Mouse (Mus musculus) myocyte (in vitro differentiated cells): ENCODE measurements around the gene Ect2. TPM values are rescaled to one million over a fixed set of nuclear protein-coding genes. Genes with fewer than 3 reads are reported as not detected.

Source experiments
- H3K27me3 ChIP-seq: one replicate; pipeline ENCODE4 v1.6.1; 2011; ENCODE audit not compliant: control insufficient read depth, insufficient read depth, insufficient read length
- H3K36me3 ChIP-seq: one replicate; pipeline ENCODE4 v1.6.1; 2011; ENCODE audit not compliant: control insufficient read depth, insufficient read depth
- H3K4me2 ChIP-seq: one replicate; pipeline ENCODE4 v1.6.1; 2011; ENCODE audit warnings: low read depth, control low read depth
- H3K4me3 ChIP-seq: one replicate; pipeline ENCODE4 v1.5.1; 2011; ENCODE audit warnings: mild to moderate bottlenecking, control low read depth, moderate library complexity
- H3K79me2 ChIP-seq: one replicate; pipeline ENCODE4 v1.6.1; 2011; ENCODE audit not compliant: control insufficient read depth, insufficient read depth
- H3ac ChIP-seq: one replicate; pipeline ENCODE4 v1.6.1; 2011; ENCODE audit not compliant: control insufficient read depth, insufficient read length
- CEBPB ChIP-seq: IDR thresholded peaks from 2 replicates; pipeline ENCODE4 v1.6.1; 2011; ENCODE audit warnings: mild to moderate bottlenecking, moderate library complexity; ENCODE audit not compliant: poor library complexity, insufficient read depth, severe bottlenecking
- E2F4 ChIP-seq: IDR thresholded peaks from one replicate; pipeline ENCODE4 v1.6.1; 2011; ENCODE audit warnings: mild to moderate bottlenecking, control low read depth, moderate library complexity; ENCODE audit not compliant: insufficient read depth
- MAX ChIP-seq: IDR thresholded peaks from one replicate; pipeline ENCODE4 v1.6.1; 2011; ENCODE audit warnings: low read depth, mild to moderate bottlenecking, control low read depth
- MYOD1 ChIP-seq, 3 experiments: IDR thresholded peaks; one replicate each; pipeline ENCODE4 v1.6.1; 2011; ENCODE audit warnings: control low read depth in 2 of 3, low read depth in 2 of 3, mild to moderate bottlenecking in 2 of 3, moderate library complexity in 1 of 3; ENCODE audit not compliant: insufficient read length in 2 of 3, control insufficient read depth in 1 of 3
- MYOG ChIP-seq, 3 experiments: IDR thresholded peaks; one replicate each; pipeline ENCODE4 v1.6.1; 2011; ENCODE audit warnings: control low read depth in 2 of 3, low read depth in 2 of 3, mild to moderate bottlenecking in 2 of 3; ENCODE audit not compliant: insufficient read length in 2 of 3, control insufficient read depth in 1 of 3, insufficient read depth in 1 of 3
- POLR2A ChIP-seq: IDR thresholded peaks from one replicate; pipeline ENCODE4 v1.6.1; 2011; ENCODE audit warnings: low read depth, mild to moderate bottlenecking, control low read depth, moderate library complexity; ENCODE audit not compliant: insufficient read length
- POLR2AphosphoS2 ChIP-seq: IDR thresholded peaks from one replicate; pipeline ENCODE4 v1.6.1; 2011; ENCODE audit warnings: low read depth, control low read depth; ENCODE audit not compliant: insufficient read length
- REST ChIP-seq: IDR thresholded peaks from one replicate; pipeline ENCODE4 v1.6.1; 2011; ENCODE audit warnings: mild to moderate bottlenecking, control low read depth, moderate library complexity; ENCODE audit not compliant: insufficient read depth, insufficient read length
- SRF ChIP-seq: IDR thresholded peaks from one replicate; pipeline ENCODE4 v1.6.1; 2011; ENCODE audit warnings: low read depth; ENCODE audit not compliant: control insufficient read depth, insufficient read length
- TCF12 ChIP-seq: IDR thresholded peaks from one replicate; pipeline ENCODE4 v1.6.1; 2011; ENCODE audit warnings: mild to moderate bottlenecking, control low read depth; ENCODE audit not compliant: poor library complexity, insufficient read depth, severe bottlenecking
- TCF3 ChIP-seq: IDR thresholded peaks from one replicate; pipeline ENCODE4 v1.6.1; 2011; ENCODE audit warnings: low read depth, control low read depth; ENCODE audit not compliant: insufficient read length
- USF1 ChIP-seq: IDR thresholded peaks from one replicate; pipeline ENCODE4 v1.6.1; 2011; ENCODE audit warnings: low read depth, mild to moderate bottlenecking, control low read depth, moderate library complexity
- polyA plus RNA-seq: library from polyadenylated mRNA; unstranded; fragments of >200 nt; fragmentation: generic; extraction: Trizol; gene quantifications from one replicate; pipeline ENCODE4 v1.2.1, GENCODE M21; 2012; ENCODE audit warnings: missing spikeins

Gene Ect2
- polyA plus RNA-seq, 1 experiment = 6.6 TPM

- no peaks in the 10 kb centered on the region for H3K27me3 ChIP-seq
- no peak overlapping the region for H3K4me3 ChIP-seq
- H3K4me2 ChIP-seq = no peak overlapping the region
- TF ChIP-seq E2F4 (no peak), MYOD1 (IDR thresholded peaks at IDR 0.05; ENCODE audit: control insufficient read depth in 1 of 3, insufficient read length in 2 of 3, low read depth in 2 of 3) (no peak), CEBPB (no peak)
- H3K79me2 ChIP-seq = no peaks in the 10 kb centered on the region
- H3ac ChIP-seq = no peak overlapping the region
- H3K36me3 ChIP-seq = no peaks in the 10 kb centered on the region
Measured at GRCm38 (mm10) chr3:27189320-27190261, 35.9 kb upstream of the Ect2 start.

DNA sequence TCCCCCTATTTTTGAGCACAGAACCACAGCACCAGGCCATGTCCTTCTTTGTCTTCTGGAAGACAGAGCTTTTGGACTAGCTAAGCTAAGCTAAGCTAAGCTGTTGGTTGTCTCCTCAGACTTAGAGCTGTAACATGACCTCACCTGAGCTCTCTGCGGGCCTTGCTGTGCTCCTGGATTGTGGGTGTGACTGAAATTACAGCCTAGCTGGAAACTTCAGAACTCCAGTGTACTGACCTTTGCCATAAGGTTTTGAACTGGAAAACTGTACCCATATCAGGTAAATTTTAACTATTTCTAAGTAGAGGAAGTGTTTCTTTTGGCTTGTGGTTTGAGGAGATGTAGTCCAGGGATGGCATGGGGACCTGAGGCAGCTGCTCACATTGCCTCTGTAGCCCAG is 34.7 kb upstream of the Ect2 start:
- Histone ChIP-seq H3ac (no peak overlapping the region), H3K36me3 (no peaks in the 10 kb centered on the region), H3K79me2 (no peaks in the 10 kb centered on the region), H3K4me2 (no peak overlapping the region), H3K27me3 (no peaks in the 10 kb centered on the region), H3K4me3 (no peak overlapping the region)
- TF ChIP-seq USF1 (no peak), MYOD1 (IDR thresholded peaks at IDR 0.05; ENCODE audit: control insufficient read depth in 1 of 3, insufficient read length in 2 of 3, low read depth in 2 of 3) (no peak), POLR2A (no peak), E2F4 (no peak), MAX (no peak), POLR2AphosphoS2 (no peak), SRF (no peak)

GRCm38 (mm10) chr3:27183601-27184175 is 30.0 kb upstream of the Ect2 start:
- no peaks in the 10 kb centered on the region for H3K27me3 ChIP-seq
- no peaks in the 10 kb centered on the region for H3K36me3 ChIP-seq
- TF ChIP-seq POLR2AphosphoS2 (no peak), E2F4 (no peak), TCF12 (no peak), CEBPB (no peak), USF1 (no peak), POLR2A (no peak), TCF3 (no peak), SRF (no peak), REST (no peak), MYOD1 (IDR thresholded peaks at IDR 0.05; ENCODE audit: control insufficient read depth in 1 of 3, insufficient read length in 2 of 3, low read depth in 2 of 3) (no peak), MYOG (IDR thresholded peaks at IDR 0.05; ENCODE audit: control insufficient read depth in 1 of 3, insufficient read depth in 1 of 3, insufficient read length in 2 of 3, low read depth in 2 of 3) (no peak), MAX (no peak)
- H3K4me2 ChIP-seq = peak overlapping the region; percentile 84
- peak overlapping the region; percentile 63 for H3K4me3 ChIP-seq
- H3ac ChIP-seq = peak overlapping the region; percentile 6
- no peaks in the 10 kb centered on the region for H3K79me2 ChIP-seq

DNA sequence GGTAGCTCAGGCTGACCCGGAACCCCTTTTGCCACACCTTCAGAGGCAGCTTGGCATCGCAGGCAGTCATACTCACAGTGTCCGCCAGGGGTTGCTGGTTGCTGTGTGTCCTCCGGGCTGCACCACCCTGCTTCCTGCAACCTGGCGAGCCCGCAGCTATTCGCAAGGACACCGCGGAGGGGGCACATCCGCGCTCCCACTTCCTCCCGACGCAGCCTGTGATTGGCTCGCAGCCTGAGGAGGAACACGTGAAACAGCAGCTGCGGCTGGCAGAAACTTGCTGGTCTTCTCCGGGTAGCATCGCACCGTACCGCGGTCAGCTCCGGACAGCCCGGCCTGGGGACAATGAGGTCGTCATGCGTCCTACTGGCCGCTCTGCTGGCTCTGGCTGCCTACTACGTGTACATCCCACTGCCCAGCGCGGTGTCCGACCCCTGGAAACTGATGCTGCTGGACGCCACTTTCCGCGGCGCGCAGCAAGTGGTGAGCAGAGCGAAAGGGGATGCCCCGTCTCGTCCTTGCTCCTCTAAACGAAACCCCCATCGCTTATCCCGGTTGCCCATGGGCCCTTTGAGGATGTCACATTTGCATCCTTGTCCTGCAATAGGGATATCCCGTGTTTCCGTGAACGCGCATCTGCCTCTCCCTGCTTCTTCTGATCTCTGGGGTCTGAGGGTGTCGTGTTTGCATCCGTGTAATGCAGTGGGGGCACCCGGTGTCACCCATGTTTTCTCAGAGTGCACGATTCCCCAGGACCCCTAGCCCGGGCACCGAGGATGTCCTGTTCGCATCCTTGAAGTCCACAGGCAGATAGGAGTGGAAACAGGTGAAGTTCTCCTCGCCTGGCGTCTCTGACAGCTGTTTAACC is 29.3 kb upstream of the Ect2 start, which contains the start of gene Nceh1:
Gene Nceh1, plus strand, starts transcription at position 233 of the 868 bp plus-strand sequence.
- Histone ChIP-seq H3K4me3 (peak within 1 kb of the TSS; percentile 63), H3ac (peak within 1 kb of the TSS; percentile 6), H3K27me3 (no peaks in the 10 kb centered on the region), H3K4me2 (peak within 1 kb of the TSS; percentile 84), H3K79me2 (no peaks in the 10 kb centered on the region), H3K36me3 (no peaks in the 10 kb centered on the region)
- no peak for TF ChIP-seq MAX
- peak; percentile 81 for TF ChIP-seq POLR2AphosphoS2
- peak; percentile 89 for TF ChIP-seq POLR2A
- peak in 2 of 3 experiments; percentile 83 to 84 for TF ChIP-seq MYOG (IDR thresholded peaks at IDR 0.05; ENCODE audit: control insufficient read depth in 1 of 3, insufficient read depth in 1 of 3, insufficient read length in 2 of 3, low read depth in 2 of 3)
- TF ChIP-seq MYOD1 (IDR thresholded peaks at IDR 0.05; ENCODE audit: control insufficient read depth in 1 of 3, insufficient read length in 2 of 3, low read depth in 2 of 3) = peak in 2 of 3 experiments; percentile 80 to 89
- no peak for TF ChIP-seq USF1
- no peak for TF ChIP-seq E2F4
- peak; percentile 24 for TF ChIP-seq TCF3
- no peak for TF ChIP-seq REST
